Mouse (Mus musculus): Measurements from ENCODE around the gene Nin. TPM values are rescaled to one million over a fixed set of nuclear protein-coding genes. Genes with fewer than 3 reads are reported as not detected.
A peak's percentile ranks its signal among the peaks of the same experiment; 100 is the strongest.

Gene Nin
- total RNA-seq, 2 experiments from 2014 or later, result 20.8 to 25.2 TPM

DNA sequence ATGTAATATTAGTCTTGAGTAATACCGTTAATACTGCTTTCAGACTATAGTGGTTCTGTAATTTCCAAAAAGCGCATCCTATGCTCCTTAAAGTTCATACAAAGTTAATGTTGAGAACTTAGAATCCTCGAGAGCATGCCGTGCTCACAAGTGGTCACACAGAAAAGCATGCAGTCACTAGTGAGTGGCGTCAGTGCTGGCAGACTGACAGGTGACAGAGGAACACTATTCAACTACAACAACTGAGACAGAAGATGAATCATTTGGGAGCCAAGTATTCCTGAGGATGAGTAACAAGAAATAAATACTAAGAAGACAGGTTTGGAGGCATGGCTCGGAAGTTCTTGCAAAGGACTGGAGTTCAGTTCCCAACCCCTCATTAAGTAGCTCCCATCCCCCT lies 146.4 kb downstream of the Nin start:
- intact Hi-C loops (cut with DNase I), result no loop called here
- DNase-seq, result no peak

DNA sequence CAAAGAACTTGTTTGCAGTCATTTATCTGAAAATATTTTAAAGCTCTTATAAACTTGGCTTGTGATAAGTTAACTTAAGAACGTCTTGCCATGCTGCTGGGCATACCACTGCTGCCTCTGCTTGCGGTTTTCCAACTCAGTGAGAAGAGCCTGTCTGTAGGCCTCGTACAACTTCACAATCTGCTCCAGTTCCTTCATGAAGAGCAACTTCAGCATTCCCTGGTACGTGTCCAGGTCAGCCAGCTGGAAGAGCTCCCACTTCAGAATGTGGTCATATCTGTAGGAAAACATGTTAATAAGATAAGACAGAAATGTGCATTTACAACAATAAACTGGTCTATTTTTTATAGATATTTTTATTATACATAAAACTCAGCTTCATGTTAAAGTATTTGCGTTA lies 147.4 kb downstream of the Nin start:
- intact Hi-C loops (cut with DNase I), result no loop called here
- DNase-seq, result no peak

DNA sequence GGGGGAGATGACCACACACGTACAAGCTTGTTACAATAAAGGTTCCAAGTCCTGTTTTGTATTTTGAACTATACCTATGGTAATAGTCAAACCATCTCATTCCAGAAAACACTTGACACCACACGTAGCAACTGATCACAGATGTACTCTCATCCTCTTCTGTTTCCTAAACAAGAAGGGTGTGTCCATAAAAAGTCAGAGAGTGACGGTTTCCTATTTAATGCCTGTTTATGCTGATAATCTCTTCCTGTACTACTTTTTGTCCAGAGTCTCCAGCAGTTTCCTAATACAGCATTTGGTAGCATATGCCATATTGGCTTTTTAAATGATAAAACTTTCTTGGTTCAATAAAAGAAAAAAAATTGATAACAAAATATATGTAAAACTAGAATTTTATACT lies 147.9 kb downstream of the Nin start:
- intact Hi-C loops (cut with DNase I), result no loop called here
- no peak for DNase-seq

DNA sequence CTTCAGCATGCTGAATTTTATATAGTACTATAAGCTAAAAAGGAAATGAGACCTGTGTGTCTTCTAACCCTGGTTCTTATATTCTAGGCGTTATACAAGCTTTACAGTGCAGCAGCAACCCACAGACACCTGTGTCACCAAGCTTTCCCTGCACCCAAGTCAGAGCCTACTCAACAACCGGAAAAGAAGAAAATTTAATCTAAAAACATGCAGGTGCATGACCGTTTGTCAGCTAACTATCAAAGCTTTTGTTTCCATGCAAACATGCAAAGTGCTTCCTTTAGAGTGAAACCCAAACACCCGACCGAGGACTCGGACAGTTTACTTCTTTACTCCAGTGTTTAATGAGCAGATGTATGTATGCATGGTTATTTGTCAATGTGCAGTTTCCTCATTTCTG lies 150.4 kb downstream of the Nin start:
- DNase-seq, result no peak
- intact Hi-C loops (cut with DNase I), result loop anchor here (2.0 to 5.0 kb wide), 3 partner anchors 54 to 98 kb away; no protein-coding TSS in a partner anchor

DNA sequence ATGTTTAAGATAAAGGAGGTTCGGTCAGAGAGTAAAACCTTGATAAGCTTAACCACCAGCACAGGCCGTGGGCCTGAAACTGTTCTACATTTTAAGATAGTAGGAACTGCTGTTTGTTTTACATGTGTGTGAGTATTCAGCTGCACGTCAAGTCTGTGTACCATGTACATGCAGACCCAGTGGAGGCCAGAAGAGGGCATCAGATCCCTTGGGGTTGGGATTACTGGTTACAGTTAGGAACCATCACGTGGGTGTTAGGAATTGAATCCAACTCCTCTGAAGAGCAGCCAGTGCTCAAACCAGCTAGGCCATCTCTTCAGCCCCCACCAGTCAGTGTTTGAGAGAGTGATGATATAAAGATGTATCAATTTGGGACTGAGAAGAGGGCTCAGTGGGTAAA lies 151.0 kb downstream of the Nin start:
- intact Hi-C loops (cut with DNase I), result loop anchor here (2.0 to 5.0 kb wide), 3 partner anchors 55 to 98 kb away; no protein-coding TSS in a partner anchor
- peak; percentile 57 to 63 for DNase-seq

Other genes starting within 250 kb of the Nin start
- gene Atl1, start 221.1 kb downstream of the Nin start, total RNA-seq (2021), result 1 to 10 TPM; 1.7 to 2.1 TPM
- 10 to 100 TPM; 18.2 to 20.5 TPM for gene Map4k5, start 220.5 kb downstream of the Nin start, total RNA-seq (2021)
- gene Sav1, start 126.7 kb downstream of the Nin start, total RNA-seq (2021), result 10 to 100 TPM; 30.1 to 33.8 TPM
- not detected for gene Abhd12b, start 40.4 kb upstream of the Nin start, total RNA-seq (2021)
- 1 to 10 TPM; 1.5 to 1.7 TPM for gene Pygl, start 117.8 kb upstream of the Nin start, total RNA-seq (2021)
- gene Trim9, start 233.9 kb upstream of the Nin start, total RNA-seq (2021), result under 1 TPM in 1 of 2 experiments, not detected in 1; 0.10 TPM